Mouse (Mus musculus) left cerebral cortex, adult 2 months (tissue): Measurements from ENCODE around the gene Agap2. TPM values are rescaled to one million over a fixed set of nuclear protein-coding genes. Genes with fewer than 3 reads are reported as not detected.

Experiments
- DNase-seq, 2 experiments: peaks; one replicate each; pipeline ENCODE4 v3.0.0; 2021 to 2022; ENCODE audit warnings: low spot score in 2 of 2, mixed read lengths in 1 of 2; ENCODE audit errors: extremely low spot score in 1 of 2
- H3K27ac ChIP-seq: fragments of 200-600 bp; 2 replicates; pipeline ENCODE4 v1.8.1; 2022
- H3K4me3 ChIP-seq: fragments of 200-600 bp; 2 replicates; pipeline ENCODE4 v1.8.1; 2022
- CTCF ChIP-seq: fragments of 200-600 bp; IDR thresholded peaks from 2 replicates; pipeline ENCODE4 v1.8.1; 2022; ENCODE audit warnings: antibody characterized with exemption, mild to moderate bottlenecking, moderate library complexity
- intact Hi-C: fragments of 180-260 bp; cut with DNase I; formaldehyde crosslinking; loops from one replicate; pipeline ENCODE4 v1.15.1; 2025
- long read RNA-seq, 2 experiments: library from polyadenylated mRNA; stranded (forward); transcript quantifications; one replicate each; pipeline ENCODE4 v2.0.0; 2021; ENCODE audit warnings: borderline mapping rate in 2 of 2
- total RNA-seq, 2 experiments: library from RNA; stranded (reverse); gene quantifications; 2 replicates each; pipeline ENCODE4 v1.2.3; 2021

The Agap2 gene
- 100 to 1,000 TPM; 627 to 694 TPM for total RNA-seq
- long read RNA-seq, experiment 1, full-length matches to known transcripts, result 5 of 34 reads
- long read RNA-seq, experiment 1, partial matches to known transcripts, result 5 of 34 reads
- long read RNA-seq, experiment 1, other reads (novel, unspliced or antisense), result 24 of 34 reads
- long read RNA-seq, experiment 2, full-length matches to known transcripts, result 2 of 30 reads
- long read RNA-seq, experiment 2, partial matches to known transcripts, result 8 of 30 reads
- long read RNA-seq, experiment 2, other reads (novel, unspliced or antisense), result 20 of 30 reads

DNA sequence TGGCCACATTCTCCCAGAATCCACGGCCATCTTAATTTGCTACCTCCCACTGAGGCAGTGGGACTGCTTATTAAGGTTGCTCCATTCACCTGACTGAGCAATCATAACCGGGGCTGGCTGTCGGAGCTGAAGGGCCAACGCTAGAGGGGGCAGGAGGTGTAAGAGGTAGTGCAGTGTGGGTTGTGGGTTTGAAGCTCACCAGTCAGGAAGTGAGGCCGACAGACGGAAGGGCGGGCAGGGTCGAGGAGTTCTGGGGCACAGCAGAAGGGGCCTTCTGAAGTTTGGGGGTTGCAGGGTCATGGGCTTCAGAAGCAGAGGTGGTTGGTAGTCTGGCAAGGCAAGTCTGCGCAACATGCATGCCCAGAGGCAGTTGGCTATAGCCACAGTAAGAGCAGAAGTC is at the start of gene Agap2:
TSS of gene Agap2 (plus strand) at position 205 of the 400 bp plus-strand sequence.
- no peak for DNase-seq
- TF ChIP-seq CTCF, result no peak
- H3K4me3 ChIP-seq, result no peak within 1 kb of the TSS
- intact Hi-C loops, result no loop called here
- peak within 1 kb of the TSS; percentile 96; the same call in 1 of the 2 replicates for H3K27ac ChIP-seq

DNA sequence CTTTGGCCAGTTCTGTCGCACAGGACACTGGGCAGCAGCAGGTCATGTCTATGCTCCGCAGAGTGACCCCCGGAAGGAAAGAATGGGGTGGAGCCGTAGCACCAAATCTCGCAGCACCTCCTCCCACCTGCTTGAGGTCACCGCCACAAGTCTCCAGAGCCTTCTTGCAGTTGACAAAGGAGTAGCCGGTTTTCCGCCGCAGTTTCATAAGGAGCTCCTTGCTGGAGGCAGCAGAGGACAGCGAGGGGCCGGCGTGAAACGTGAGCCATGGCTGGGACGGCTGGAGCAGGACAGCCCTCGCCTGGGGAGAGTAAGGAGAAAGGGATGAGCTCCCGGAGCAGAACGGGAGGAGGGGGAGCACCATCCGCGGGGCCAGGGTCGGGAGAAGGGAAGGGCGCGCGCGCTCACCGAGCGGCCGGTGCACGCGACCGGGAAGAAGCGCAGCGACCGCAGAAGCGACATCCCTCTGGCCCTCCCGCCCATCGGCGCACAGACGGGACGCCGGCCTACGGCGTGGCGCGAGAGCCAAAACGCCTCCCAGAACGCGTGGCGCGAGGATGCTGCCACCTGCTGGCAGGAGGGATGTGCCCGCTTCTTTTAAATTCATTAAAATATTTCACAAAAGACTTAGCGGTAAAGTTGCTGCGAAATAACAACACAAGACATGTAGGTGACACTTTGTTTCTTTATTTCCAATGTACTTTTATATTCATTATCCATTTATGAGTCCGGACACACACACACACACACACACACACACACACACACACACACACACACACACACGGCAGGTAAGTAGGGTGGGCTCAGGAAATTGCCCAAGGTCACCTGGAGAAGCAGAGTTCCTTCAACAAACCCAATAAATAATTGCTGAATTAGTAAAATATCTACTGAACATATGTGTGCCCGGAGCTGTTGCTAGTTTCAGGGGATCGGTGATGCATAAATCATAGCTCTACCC is 44.5 kb upstream of the Agap2 start, which contains the start of gene Tsfm:
TSS of gene Tsfm (minus strand) at position 505 of the 961 bp plus-strand sequence.
- DNase-seq, result peak; percentile 91 to 96
- TF ChIP-seq CTCF, result peak; percentile 97
- intact Hi-C loops, result loop anchor here (1.0 to 2.0 kb wide), 2 partner anchors 40 to 111 kb away; no protein-coding TSS in a partner anchor
- H3K4me3 ChIP-seq, result peak within 1 kb of the TSS; percentile 88
- H3K27ac ChIP-seq, result peak within 1 kb of the TSS; percentile 79

DNA sequence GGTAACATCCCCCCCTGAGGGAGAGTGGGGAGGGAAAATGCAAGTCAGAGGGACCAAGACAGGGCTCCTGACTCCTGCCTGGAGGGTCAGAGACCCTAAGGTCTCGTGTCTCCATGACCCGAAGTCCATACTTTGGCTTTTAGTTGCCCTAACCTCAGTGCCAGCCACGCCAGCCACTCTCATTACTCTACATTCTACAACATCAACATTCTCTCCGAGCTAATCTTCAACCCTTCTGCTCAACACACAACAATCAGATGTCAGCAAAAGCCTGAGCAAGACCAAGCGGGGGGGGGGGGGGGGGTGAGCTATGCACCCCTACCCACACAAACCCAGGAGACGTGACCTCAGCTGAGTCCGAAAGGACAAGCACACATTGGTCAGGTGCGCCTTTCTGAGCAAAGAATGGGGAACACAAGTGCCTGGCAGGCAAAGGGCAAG is 41.8 kb upstream of the Agap2 start:
- no peak for DNase-seq
- H3K4me3 ChIP-seq, result no peak overlapping the region
- TF ChIP-seq CTCF, result no peak
- intact Hi-C loops, result no loop called here
- H3K27ac ChIP-seq, result no peak overlapping the region

DNA sequence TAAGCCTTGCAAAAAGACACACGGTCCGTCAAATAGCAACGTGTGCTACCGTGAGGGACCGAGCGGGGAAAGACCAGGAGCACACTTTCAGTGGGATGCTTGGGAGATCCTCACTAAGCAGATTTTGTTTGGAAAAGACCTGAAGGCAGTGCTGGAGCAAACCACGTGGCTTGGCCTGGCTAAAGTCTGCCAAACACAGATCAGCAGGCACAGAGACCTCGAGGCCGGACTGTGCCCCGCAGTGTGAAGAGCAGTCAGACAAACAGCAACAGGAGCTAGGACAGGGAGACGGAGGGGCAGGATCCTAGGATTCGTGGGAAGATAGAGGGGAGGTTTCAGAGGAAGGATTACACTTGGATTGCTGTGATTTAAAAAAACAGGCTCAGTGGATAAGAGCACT is 38.8 kb upstream of the Agap2 start:
- intact Hi-C loops, result no loop called here

DNA sequence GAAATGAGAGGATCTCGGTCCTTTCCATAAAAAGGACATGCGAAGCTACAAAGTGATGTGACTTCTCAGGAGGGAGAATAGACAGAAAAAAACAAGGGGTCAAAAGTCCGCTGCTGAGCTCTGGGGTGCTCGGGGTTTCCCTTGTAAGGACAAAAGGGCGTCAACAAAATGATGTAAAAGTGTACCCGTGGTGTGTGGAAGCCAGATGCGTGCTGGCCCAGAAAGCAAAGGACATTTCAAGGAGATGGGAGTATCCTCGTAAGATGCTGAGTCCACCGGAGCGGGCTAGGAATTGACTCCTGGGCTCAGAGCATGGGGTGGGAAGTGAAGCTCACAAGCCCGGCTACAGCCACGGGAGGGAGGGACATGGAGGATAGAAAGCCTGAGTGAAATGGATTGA is 37.4 kb upstream of the Agap2 start:
- intact Hi-C loops, result no loop called here
- TF ChIP-seq CTCF, result no peak
- no peak for DNase-seq
- Histone ChIP-seq H3K27ac (no peak overlapping the region), H3K4me3 (no peak overlapping the region)

More for the DNA sequence above, 38.8 kb upstream of the Agap2 start:
- TF ChIP-seq CTCF, result no peak
- Histone ChIP-seq H3K4me3 (no peak overlapping the region), H3K27ac (no peak overlapping the region)
- no peak for DNase-seq

DNA sequence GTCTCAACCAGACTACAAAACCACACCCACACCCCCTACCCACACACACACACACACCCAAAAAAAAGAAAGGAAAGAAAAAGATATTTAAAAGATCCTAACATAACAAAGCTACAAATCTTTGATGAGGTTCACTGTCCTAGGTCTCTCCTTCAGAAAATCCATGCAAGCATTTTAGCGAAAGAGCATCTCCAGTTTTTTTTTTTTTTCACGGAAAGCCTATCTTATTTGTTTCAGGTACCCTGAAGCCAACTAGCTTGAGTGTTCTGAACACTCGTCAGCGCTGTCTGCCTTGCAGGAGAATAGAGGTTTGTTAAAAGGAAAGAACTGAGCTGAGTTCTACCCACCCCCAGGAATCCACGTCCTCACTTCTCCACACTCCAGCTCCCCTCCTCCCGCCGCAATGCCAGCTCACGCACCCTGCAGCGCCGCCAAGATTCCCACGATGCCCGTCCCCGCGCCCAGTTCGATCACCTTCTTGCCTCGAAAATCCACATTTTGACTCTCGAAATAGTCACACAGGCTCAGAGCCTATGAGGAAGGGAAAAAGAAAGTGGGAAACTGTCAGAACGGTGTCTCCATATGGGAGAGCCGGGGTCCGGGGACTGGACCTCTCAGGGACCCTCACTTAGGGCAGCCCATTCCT is 34.4 kb upstream of the Agap2 start:
- TF ChIP-seq CTCF, result no peak
- H3K27ac ChIP-seq, result peak overlapping the region; percentile 76
- DNase-seq, result peak; percentile 48 to 61
- intact Hi-C loops, result no loop called here
- H3K4me3 ChIP-seq, result peak overlapping the region; percentile 88

DNA sequence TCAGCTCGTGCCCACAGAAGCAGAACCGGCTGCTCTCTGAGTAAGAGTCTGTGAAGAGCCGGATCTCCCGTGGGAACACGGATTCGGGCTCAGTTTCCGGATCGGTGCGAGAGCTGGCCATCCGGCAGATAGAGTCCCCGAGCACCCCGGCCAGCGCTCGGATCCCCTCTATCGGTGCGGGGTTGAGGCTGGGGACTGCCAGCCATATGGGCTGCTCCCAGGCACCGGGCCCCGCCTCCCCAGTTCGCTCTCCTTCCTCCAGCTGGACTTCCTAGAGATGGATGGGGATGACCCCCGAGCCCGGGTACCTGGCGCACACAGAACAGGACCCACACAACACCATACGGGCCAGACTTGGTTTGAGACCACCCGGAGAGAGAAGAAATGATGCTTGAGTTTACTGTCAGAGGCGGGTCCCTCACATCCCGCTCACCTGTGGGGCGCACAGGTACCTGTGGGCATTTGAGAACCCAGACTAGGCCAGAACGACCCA is 33.8 kb upstream of the Agap2 start, which contains the start of the genes Mettl1 and Eef1akmt3:
TSS of gene Mettl1 (plus strand) at position 141 of the 493 bp plus-strand sequence.
TSS of gene Eef1akmt3 (minus strand) at position 240 of the 493 bp plus-strand sequence.
- H3K27ac ChIP-seq, result peak within 1 kb of the TSS; percentile 76
- intact Hi-C loops, result no loop called here
- TF ChIP-seq CTCF, result no peak
- peak within 1 kb of the TSS; percentile 88 for H3K4me3 ChIP-seq
- DNase-seq, result peak in 1 of 2 experiments; percentile 49

DNA sequence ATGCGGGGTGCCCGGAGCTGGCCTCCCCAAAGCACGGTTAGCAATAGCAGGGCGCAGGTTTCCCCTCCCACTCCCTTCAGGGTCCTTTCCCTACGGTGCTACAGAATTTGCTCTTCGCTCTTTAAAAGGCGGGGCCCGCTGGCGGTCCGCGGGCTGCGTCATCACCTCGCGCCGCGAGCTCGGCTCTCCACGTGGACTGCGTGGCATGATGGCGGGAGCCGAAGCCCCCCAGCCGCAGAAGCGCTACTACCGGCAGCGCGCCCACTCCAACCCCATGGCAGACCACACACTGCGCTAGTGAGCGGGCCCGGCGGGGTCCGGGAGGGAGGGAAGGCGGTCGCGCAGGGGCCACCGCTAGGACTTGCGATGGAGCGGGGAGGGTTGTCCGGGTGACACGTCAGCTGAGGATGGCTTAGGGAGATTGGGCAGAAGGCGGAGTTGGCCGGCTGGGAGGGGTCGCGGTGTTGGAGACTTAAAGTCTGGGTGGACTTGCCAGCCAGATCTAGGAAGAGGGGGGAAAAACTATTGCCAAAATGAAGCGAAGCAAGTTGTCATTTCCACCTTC is 33.2 kb upstream of the Agap2 start:
- intact Hi-C loops, result no loop called here
- Histone ChIP-seq H3K27ac (peak overlapping the region; percentile 76), H3K4me3 (peak overlapping the region; percentile 88)
- peak; percentile 88 to 89 for DNase-seq
- no peak; the same call in 1 of the 2 replicates for TF ChIP-seq CTCF

DNA sequence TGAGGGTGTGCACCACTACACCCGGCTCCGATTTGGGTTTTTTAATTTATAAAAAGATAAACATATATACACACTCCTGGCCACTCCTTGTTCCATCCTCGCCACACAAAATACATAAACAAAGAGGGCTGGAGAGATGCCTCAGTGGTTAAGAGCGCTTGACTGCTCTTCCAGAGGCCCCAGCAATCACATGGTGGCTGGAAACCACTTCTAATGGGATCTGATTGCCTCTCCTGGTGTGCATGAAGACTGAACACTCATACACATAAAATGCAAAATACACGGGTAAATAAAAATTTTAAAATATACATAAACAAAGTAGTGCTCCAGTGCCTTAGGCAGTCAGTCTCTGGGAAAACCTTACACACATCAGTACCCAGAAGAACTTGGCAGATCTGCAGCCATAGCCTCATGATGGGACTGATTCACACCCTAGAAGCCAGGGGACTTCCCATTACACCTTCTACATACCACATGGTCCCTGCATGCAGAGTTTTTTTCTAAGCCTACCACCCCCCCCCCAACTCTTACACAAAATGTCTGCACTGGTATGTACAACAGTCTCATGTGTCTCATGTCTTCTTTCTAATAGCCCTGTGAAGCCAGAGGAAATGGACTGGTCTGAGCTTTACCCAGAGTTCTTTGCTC is 32.5 kb upstream of the Agap2 start:
- peak overlapping the region; percentile 88 for H3K4me3 ChIP-seq
- DNase-seq, result no peak
- H3K27ac ChIP-seq, result no peak overlapping the region; the same call in 1 of the 2 replicates
- intact Hi-C loops, result no loop called here
- TF ChIP-seq CTCF, result no peak

DNA sequence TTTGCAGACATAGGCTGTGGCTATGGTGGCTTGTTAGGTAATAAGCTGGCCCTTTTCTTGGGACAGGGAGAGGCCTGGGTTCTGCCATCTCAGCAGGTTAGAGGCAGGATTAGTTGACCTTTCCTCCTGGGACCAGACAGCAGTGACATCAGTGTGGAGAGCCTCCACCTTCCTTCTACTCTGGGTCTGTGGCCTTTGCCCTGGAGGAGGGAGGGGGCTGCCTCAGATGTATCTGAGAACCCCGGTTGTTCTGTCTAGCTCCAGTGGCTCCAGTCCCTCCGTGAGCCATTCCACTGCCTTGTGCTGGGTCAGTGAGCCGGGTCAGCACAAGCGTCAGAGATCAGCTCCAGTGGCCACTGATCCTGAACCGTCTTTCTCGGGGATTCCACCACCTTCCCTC is 31.9 kb upstream of the Agap2 start:
- intact Hi-C loops, result no loop called here
- no peak for TF ChIP-seq CTCF
- H3K4me3 ChIP-seq, result no peak overlapping the region
- no peak for DNase-seq
- H3K27ac ChIP-seq, result no peak overlapping the region
